Mouse (Mus musculus) embryonic facial prominence, embryonic 13.5 days (tissue): ENCODE measurements around the gene Gm35549. TPM values are rescaled to one million over a fixed set of nuclear protein-coding genes. Genes with fewer than 3 reads are reported as not detected.
A peak's percentile ranks its signal among the peaks of the same experiment; 100 is the strongest.
"Not testable (repeated sequence)": the region's sequence is repeated elsewhere in the genome, so short reads cannot be mapped to it uniquely, and the experiment has no call there.

Experiments used
- ATAC-seq: fragments of 200-750 bp; cut with Nextera tagmentation; 2 replicates; pipeline ENCODE4 v1.8.0; 2017; ENCODE audit warnings: low read depth; ENCODE audit not compliant: insufficient number of reproducible peaks, insufficient read depth, low FRiP score, low TSS enrichment
- H3K27ac ChIP-seq: fragments of 300-500 bp; sonication (generic); 2 replicates; pipeline ENCODE4 v1.5.1; 2015; ENCODE audit warnings: moderate library complexity, mild to moderate bottlenecking, inconsistent platforms
- H3K27me3 ChIP-seq: fragments of 300-500 bp; sonication (generic); 2 replicates; pipeline ENCODE4 v1.6.1; 2015; ENCODE audit warnings: mild to moderate bottlenecking, inconsistent platforms
- H3K36me3 ChIP-seq: fragments of 300-500 bp; sonication (generic); 2 replicates; pipeline ENCODE4 v1.6.1; 2015; ENCODE audit warnings: mild to moderate bottlenecking, inconsistent platforms
- H3K4me1 ChIP-seq: fragments of 300-500 bp; sonication (generic); 2 replicates; pipeline ENCODE4 v1.6.1; 2015; ENCODE audit warnings: inconsistent platforms
- H3K4me2 ChIP-seq: fragments of 300-500 bp; sonication (generic); 2 replicates; pipeline ENCODE4 v1.6.1; 2015; ENCODE audit warnings: moderate library complexity, mild to moderate bottlenecking, inconsistent platforms
- H3K4me3 ChIP-seq: fragments of 300-500 bp; sonication (generic); 2 replicates; pipeline ENCODE4 v1.5.1; 2015; ENCODE audit warnings: mild to moderate bottlenecking, inconsistent platforms
- H3K9ac ChIP-seq: fragments of 300-500 bp; sonication (generic); 2 replicates; pipeline ENCODE4 v1.6.1; 2015; ENCODE audit warnings: mild to moderate bottlenecking, inconsistent platforms
- H3K9me3 ChIP-seq: fragments of 300-500 bp; sonication (generic); 2 replicates; pipeline ENCODE4 v1.6.1; 2016; ENCODE audit warnings: inconsistent platforms
- WGBS: fragments of 180-500 bp; shearing (Covaris S2); methylation state at CpG from one replicate; pipeline ENCODE4 v1.1.7; 2015; ENCODE audit warnings: mixed read lengths; 5-methylcytosine and 5-hydroxymethylcytosine counted together
- polyA plus RNA-seq: library from polyadenylated mRNA; unstranded; fragments of >200 nt; fragmentation: Nextera tagmentation; extraction: Ambion mirVana; gene quantifications from 2 replicates; pipeline ENCODE4 v1.2.1, GENCODE M21; 2015

The Gm35549 gene
- polyA plus RNA-seq, 1 experiment from 2014 or later, result 0.73 TPM

- WGBS, result 97% methylated on average over 3 of the region's 3 CpGs
- Histone ChIP-seq H3K4me2 (no peak overlapping the region), H3K4me3 (no peak overlapping the region), H3K9ac (no peak overlapping the region), H3K9me3 (0 out of 2 replicates have a peak, but pooled peaks cover 11% of the 10 kb centered on the region), H3K27me3 (no peaks in the 10 kb centered on the region), H3K27ac (no peak overlapping the region), H3K36me3 (peaks cover 93% of the 10 kb centered on the region), H3K4me1 (no peaks in the 10 kb centered on the region)
- no peak for ATAC-seq
These were observed 12.9 kb upstream of the Gm35549 start for GRCm38 (mm10) chr9:122856716-122857115.

DNA sequence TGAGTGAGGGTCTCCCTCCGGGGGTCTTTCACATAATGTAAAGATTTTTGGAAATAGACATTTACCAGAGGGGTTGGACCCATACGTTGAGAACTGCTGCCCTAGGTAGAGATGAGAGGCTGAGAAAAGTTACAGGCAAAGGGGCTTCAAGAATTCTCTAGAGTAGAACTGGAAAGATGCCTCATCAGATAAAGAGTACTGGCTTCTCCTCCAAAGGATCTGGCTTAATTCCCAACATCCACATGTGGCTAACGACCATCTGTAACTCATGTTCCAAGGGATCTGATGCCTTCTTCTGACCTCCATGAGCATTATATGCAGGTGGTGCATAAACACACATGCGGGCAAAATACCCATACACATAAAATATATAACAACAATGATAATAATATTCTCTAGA is 11.8 kb upstream of the Gm35549 start:
- H3K9me3 ChIP-seq, result 0 out of 2 replicates have a peak, but pooled peaks cover 11% of the 10 kb centered on the region
- H3K4me1 ChIP-seq, result no peaks in the 10 kb centered on the region
- H3K27me3 ChIP-seq, result no peaks in the 10 kb centered on the region
- H3K9ac ChIP-seq, result no peak overlapping the region
- H3K4me2 ChIP-seq, result no peak overlapping the region
- no peak overlapping the region for H3K27ac ChIP-seq
- H3K36me3 ChIP-seq, result peaks cover 93% of the 10 kb centered on the region
- WGBS, result 90% methylated on average over 4 of the region's 4 CpGs
- H3K4me3 ChIP-seq, result no peak overlapping the region
- ATAC-seq, result no peak

- H3K4me2 ChIP-seq, ATAC-seq, H3K27ac ChIP-seq, H3K27me3 ChIP-seq, H3K9me3 ChIP-seq, H3K4me1 ChIP-seq, H3K9ac ChIP-seq, H3K4me3 ChIP-seq: not testable (repeated sequence)
- WGBS, result 90% methylated on average over 2 of the region's 7 CpGs
- H3K36me3 ChIP-seq, result peaks cover 93% of the 10 kb centered on the region
These were observed 11.3 kb upstream of the Gm35549 start for GRCm38 (mm10) chr9:122855141-122855540.

DNA sequence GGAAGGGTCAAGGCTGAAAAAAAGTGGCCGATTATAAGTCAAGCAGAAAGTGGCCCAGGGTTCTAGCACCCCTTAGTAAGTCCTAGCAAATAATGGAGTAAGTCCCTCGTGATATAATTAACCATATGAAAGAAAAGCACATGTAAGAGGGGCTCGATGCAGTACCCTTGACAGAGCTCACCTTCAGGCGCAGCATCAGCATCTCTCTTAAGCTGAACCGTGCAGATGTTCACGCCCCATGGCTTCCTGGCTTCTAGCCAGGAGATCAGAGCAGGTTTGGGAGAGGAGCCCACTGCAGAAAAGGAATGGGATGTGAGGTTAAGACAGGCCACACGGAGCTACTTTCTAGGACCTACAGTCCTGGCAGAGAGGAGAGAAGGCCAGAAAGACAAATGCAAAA is 10.7 kb upstream of the Gm35549 start:
- H3K4me3 ChIP-seq, result no peak overlapping the region
- H3K9ac ChIP-seq, result no peak overlapping the region
- no peaks in the 10 kb centered on the region for H3K4me1 ChIP-seq
- 0 out of 2 replicates have a peak, but pooled peaks cover 8% of the 10 kb centered on the region for H3K9me3 ChIP-seq
- H3K4me2 ChIP-seq, result no peak overlapping the region
- no peak overlapping the region for H3K27ac ChIP-seq
- H3K36me3 ChIP-seq, result peaks cover 93% of the 10 kb centered on the region
- no peak for ATAC-seq
- no peaks in the 10 kb centered on the region for H3K27me3 ChIP-seq
- 94% methylated on average over 7 of the region's 7 CpGs for WGBS

DNA sequence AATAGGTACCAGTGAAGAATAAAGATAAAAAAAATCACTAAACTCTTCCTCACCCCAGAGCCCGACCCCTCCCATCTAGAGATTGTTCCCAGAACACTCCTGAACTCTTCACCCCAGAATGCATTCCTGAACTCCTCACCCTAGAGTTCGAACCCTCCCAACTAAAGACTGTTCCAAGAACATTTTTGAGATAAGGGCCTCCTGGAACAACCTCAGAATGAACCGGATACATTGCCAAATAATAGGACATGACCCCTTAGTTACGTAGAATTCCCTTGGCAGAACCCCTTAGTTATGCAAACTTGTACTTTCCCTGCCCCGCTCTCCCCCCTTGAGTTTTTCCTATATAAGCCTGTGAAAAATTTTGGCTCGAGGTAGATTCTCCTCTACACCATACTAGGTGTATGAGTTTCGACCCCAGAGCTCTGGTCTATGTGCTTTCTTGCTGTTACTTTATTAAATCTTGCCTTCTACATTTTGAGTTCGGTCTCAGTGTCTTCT is 4.0 kb upstream of the Gm35549 start:
- not testable (repeated sequence) for H3K27me3 ChIP-seq, H3K4me2 ChIP-seq, H3K27ac ChIP-seq, H3K4me1 ChIP-seq, H3K9me3 ChIP-seq, H3K4me3 ChIP-seq, H3K9ac ChIP-seq, ATAC-seq
- 92% methylated on average over 7 of the region's 8 CpGs for WGBS
- peaks cover 46% of the 10 kb centered on the region for H3K36me3 ChIP-seq

GRCm38 (mm10) chr9:122846156-122846555 is 2.3 kb upstream of the Gm35549 start:
- peaks cover 28% of the 10 kb centered on the region for H3K36me3 ChIP-seq
- no peak overlapping the region for H3K27ac ChIP-seq
- ATAC-seq, result no peak
- H3K4me1 ChIP-seq, result 0 out of 2 replicates have a peak, but pooled peaks cover 3% of the 10 kb centered on the region
- no peaks in the 10 kb centered on the region for H3K27me3 ChIP-seq
- H3K9me3 ChIP-seq, result peaks cover 10% of the 10 kb centered on the region; the same call in 1 of the 2 replicates
- no peak overlapping the region for H3K4me2 ChIP-seq
- H3K9ac ChIP-seq, result no peak overlapping the region
- no peak overlapping the region for H3K4me3 ChIP-seq

GRCm38 (mm10) chr9:122845621-122846020 is 1.8 kb upstream of the Gm35549 start:
- H3K27me3 ChIP-seq, result no peaks in the 10 kb centered on the region
- peaks cover 10% of the 10 kb centered on the region; the same call in 1 of the 2 replicates for H3K9me3 ChIP-seq
- 88% methylated on average over 3 of the region's 3 CpGs for WGBS
- H3K27ac ChIP-seq, result no peak overlapping the region
- ATAC-seq, result no peak
- 0 out of 2 replicates have a peak, but pooled peaks cover 3% of the 10 kb centered on the region for H3K4me1 ChIP-seq
- H3K4me3 ChIP-seq, result no peak overlapping the region
- H3K9ac ChIP-seq, result no peak overlapping the region
- H3K36me3 ChIP-seq, result peaks cover 23% of the 10 kb centered on the region
- no peak overlapping the region for H3K4me2 ChIP-seq

DNA sequence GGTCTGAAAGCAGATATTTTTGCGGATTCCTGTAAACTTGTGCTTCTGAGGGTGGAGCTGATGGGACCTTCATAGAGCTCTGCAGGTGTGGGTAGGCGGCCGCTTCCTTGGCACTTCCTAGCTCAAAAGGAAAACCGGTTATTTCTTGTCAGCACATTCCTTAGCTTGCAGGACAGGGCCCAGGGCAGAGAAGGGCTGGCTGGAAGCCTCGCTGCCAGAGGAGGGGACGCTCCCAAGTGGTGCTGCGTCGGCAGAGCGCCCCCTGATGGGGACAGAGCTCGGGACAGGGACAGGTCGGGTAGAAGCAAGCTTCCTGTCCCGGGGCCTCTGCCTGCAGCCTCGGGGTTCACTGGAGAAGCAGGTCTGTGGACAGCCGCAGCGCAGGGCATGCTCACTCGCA is 6.2 kb downstream of the Gm35549 start:
- H3K4me2 ChIP-seq, result peak overlapping the region; percentile 34
- 21% methylated on average over 16 of the region's 16 CpGs for WGBS
- no peaks in the 10 kb centered on the region for H3K27me3 ChIP-seq
- no peak overlapping the region for H3K4me3 ChIP-seq
- peak; percentile 69; the same call in 1 of the 2 replicates for ATAC-seq
- H3K9me3 ChIP-seq, result 0 out of 2 replicates have a peak, but pooled peaks cover 3% of the 10 kb centered on the region
- H3K9ac ChIP-seq, result 0 out of 2 replicates have a peak overlapping the region, but pooled peaks have one; percentile 40
- H3K4me1 ChIP-seq, result peaks cover 21% of the 10 kb centered on the region
- H3K36me3 ChIP-seq, result peaks cover 14% of the 10 kb centered on the region
- 0 out of 2 replicates have a peak overlapping the region, but pooled peaks have one; percentile 75 for H3K27ac ChIP-seq

GRCm38 (mm10) chr9:122837216-122837615 is 6.6 kb downstream of the Gm35549 start:
- WGBS, result 74% methylated on average over 4 of the region's 4 CpGs
- no peak; the same call in 1 of the 2 replicates for ATAC-seq

GRCm38 (mm10) chr9:122836790-122837189 is 7.0 kb downstream of the Gm35549 start:
- Histone ChIP-seq H3K4me3 (no peak overlapping the region), H3K4me1 (peaks cover 21% of the 10 kb centered on the region), H3K36me3 (peaks cover 14% of the 10 kb centered on the region), H3K9ac (no peak overlapping the region), H3K27me3 (no peaks in the 10 kb centered on the region), H3K27ac (peak overlapping the region; percentile 75), H3K9me3 (no peaks in the 10 kb centered on the region), H3K4me2 (peak overlapping the region; percentile 10; the same call in 1 of the 2 replicates)
- ATAC-seq, result peak; percentile 81; the same call in 1 of the 2 replicates
- 22% methylated on average over 6 of the region's 6 CpGs for WGBS

More at GRCm38 (mm10) chr9:122837216-122837615, 6.6 kb downstream of the Gm35549 start:
- Histone ChIP-seq H3K4me3 (no peak overlapping the region), H3K36me3 (peaks cover 14% of the 10 kb centered on the region), H3K9ac (no peak overlapping the region), H3K4me2 (peak overlapping the region; percentile 10; the same call in 1 of the 2 replicates), H3K4me1 (peaks cover 21% of the 10 kb centered on the region), H3K27ac (peak overlapping the region; percentile 75; the same call in 1 of the 2 replicates), H3K9me3 (0 out of 2 replicates have a peak, but pooled peaks cover 3% of the 10 kb centered on the region), H3K27me3 (no peaks in the 10 kb centered on the region)

DNA sequence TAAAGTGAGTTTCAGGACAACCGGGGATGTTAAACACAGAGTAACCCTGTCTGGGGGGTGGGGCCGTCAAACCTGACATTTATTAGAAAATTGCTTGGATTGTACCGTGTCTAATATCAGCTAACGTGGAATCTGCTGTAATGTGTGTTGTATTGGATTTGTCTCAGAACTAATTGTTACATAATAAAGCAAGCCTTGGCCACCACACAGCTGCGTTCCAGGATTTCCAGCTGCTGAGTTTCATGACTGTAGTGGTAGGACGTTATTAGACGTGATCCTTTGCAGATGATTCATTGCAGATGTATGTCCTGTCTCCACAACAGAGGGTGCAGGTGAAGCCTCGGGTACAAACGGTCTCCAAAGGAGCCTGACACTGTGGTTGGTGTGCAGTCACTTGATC is 7.7 kb downstream of the Gm35549 start:
- no peaks in the 10 kb centered on the region for H3K27me3 ChIP-seq
- H3K4me2 ChIP-seq, result 0 out of 2 replicates have a peak overlapping the region, but pooled peaks have one; percentile 10
- H3K9ac ChIP-seq, result no peak overlapping the region
- H3K4me1 ChIP-seq, result peaks cover 21% of the 10 kb centered on the region
- no peaks in the 10 kb centered on the region for H3K9me3 ChIP-seq
- 46% methylated on average over 9 of the region's 9 CpGs for WGBS
- no peak overlapping the region for H3K4me3 ChIP-seq
- H3K27ac ChIP-seq, result peak overlapping the region; percentile 75
- ATAC-seq, result no peak
- H3K36me3 ChIP-seq, result peaks cover 17% of the 10 kb centered on the region

DNA sequence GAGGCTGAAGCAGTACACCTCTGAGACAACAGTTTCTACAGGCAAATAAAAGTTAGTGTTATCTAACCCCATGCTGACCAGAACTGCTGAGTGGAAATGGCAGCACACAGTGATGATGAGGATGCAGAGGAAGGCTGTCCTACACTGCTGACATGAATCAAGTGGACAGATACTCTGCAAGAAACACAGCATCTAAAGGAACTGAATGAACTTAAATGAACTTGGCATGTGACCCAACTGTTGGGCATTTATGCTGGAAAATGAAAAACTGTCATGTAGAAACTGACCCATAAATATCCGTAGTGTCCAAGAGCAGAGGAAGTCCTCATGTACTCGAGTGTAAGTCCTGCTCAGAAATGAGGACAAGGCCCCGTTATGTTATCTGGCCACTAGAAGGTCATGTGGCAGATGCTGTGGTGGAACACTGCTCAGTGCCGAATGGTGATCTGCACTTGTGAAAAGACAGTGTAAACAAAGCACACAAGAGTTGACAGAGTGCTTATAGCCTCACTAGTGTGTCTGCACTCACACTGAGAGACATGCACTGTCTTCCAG is 13.9 kb downstream of the Gm35549 start:
- H3K36me3 ChIP-seq, result peaks cover 60% of the 10 kb centered on the region
- H3K4me2 ChIP-seq, result no peak overlapping the region
- H3K4me3 ChIP-seq, result no peak overlapping the region
- no peaks in the 10 kb centered on the region for H3K9me3 ChIP-seq
- H3K27me3 ChIP-seq, result no peaks in the 10 kb centered on the region
- H3K4me1 ChIP-seq, result no peaks in the 10 kb centered on the region
- 82% methylated on average over 4 of the region's 4 CpGs for WGBS
- no peak for ATAC-seq
- H3K9ac ChIP-seq, result no peak overlapping the region
- no peak overlapping the region for H3K27ac ChIP-seq
